Mouse (Mus musculus) kidney, adult 2 months (tissue): Measurements from ENCODE around the gene Bcas3.

Experiments used
- CTCF ChIP-seq: fragments of 200-500 bp; conservative IDR thresholded peaks from 2 replicates; pipeline ENCODE4 v1.5.1; 2011; ENCODE audit warnings: low read depth, mild to moderate bottlenecking, control low read depth, low read length, moderate library complexity, mixed read lengths; ENCODE audit not compliant: insufficient read depth, insufficient read length
- POLR2A ChIP-seq: fragments of 200-500 bp; IDR thresholded peaks from one replicate; pipeline ENCODE4 v1.6.1; 2011; ENCODE audit warnings: low read depth, low read length, control low read depth

DNA sequence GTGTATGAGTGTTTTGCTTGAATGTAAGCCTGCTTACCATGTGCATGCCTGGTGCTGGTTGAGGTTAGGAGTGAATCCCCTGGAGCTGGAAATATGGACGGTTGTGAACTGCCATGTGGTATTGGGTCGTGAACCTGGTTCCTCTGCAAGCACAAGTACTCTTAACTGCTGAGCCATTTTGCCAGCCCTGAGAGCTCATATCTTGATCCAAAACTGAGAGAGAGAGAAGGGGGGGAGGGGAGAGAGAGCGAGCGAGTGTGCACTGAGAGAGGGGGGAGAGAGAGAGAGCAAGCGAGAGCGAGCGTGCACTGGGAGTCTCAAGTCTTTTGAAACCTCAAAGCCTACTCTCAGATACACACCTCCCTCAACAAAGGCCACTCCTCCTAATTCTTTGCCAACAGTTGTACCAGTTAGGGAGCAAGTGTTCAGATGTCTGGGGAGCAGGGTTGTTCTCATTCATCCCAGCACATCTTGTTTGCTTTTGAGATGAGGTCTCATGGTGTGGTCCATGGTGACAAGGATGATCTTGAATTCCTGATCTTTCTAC lies 12.8 kb upstream of the Bcas3 start:
- no peak for TF ChIP-seq POLR2A
- no peak for TF ChIP-seq CTCF
